Mouse (Mus musculus) forebrain, embryonic 11.5 days (tissue): ENCODE results near the gene E2f7. TPM values are rescaled to one million over a fixed set of nuclear protein-coding genes. Genes with fewer than 3 reads are reported as not detected.
A peak's percentile ranks its signal among the peaks of the same experiment; 100 is the strongest.
"Not testable (repeated sequence)": the region's sequence is repeated elsewhere in the genome, so short reads cannot be mapped to it uniquely, and the experiment has no call there.

Experiments used
- ATAC-seq: fragments of 200-750 bp; cut with Nextera tagmentation; replicated peaks from 2 replicates; pipeline ENCODE4 v1.8.0; 2017; ENCODE audit warnings: moderate TSS enrichment; ENCODE audit not compliant: low FRiP score
- DNase-seq: peaks from one replicate; pipeline ENCODE4 v3.0.0-alpha.2; 2017; ENCODE audit warnings: low spot score
- H3K27ac ChIP-seq: fragments of 300-500 bp; sonication (generic); 2 replicates; pipeline ENCODE4 v1.5.1; 2014; ENCODE audit warnings: low read depth, low read length
- H3K27me3 ChIP-seq: fragments of 300-500 bp; sonication (generic); 2 replicates; pipeline ENCODE4 v1.6.1; 2014; ENCODE audit warnings: mild to moderate bottlenecking, low read length, mixed read lengths; ENCODE audit not compliant: control insufficient read depth, insufficient read depth
- H3K36me3 ChIP-seq: fragments of 300-500 bp; sonication (generic); 2 replicates; pipeline ENCODE4 v1.6.1; 2014; ENCODE audit warnings: mild to moderate bottlenecking, low read length, moderate library complexity, mixed read lengths; ENCODE audit not compliant: control insufficient read depth, insufficient read depth
- H3K4me1 ChIP-seq: fragments of 300-500 bp; sonication (generic); replicated peaks from 2 replicates; pipeline ENCODE4 v1.6.1; 2014; ENCODE audit warnings: low read length, mixed read lengths; ENCODE audit not compliant: control insufficient read depth, insufficient read depth
- H3K4me2 ChIP-seq: fragments of 300-500 bp; sonication (generic); 2 replicates; pipeline ENCODE4 v1.6.1; 2014; ENCODE audit warnings: low read depth, mild to moderate bottlenecking, low read length, moderate library complexity, mixed read lengths; ENCODE audit not compliant: severe bottlenecking
- H3K4me3 ChIP-seq: fragments of 300-500 bp; sonication (generic); 2 replicates; pipeline ENCODE4 v1.5.1; 2014; ENCODE audit warnings: low read depth, low read length
- H3K9ac ChIP-seq: fragments of 300-500 bp; sonication (generic); 2 replicates; pipeline ENCODE4 v1.6.1; 2014; ENCODE audit warnings: low read length
- H3K9me3 ChIP-seq: fragments of 300-500 bp; sonication (generic); 2 replicates; pipeline ENCODE4 v1.6.1; 2016; ENCODE audit warnings: low read length, mixed read lengths; ENCODE audit not compliant: control insufficient read depth
- WGBS: fragments of 180-500 bp; shearing (Covaris S2); extraction: QIAGEN DNeasy Blood & Tissue Kit; methylation state at CpG from one replicate; pipeline ENCODE4 v1.1.7; 2014; 5-methylcytosine and 5-hydroxymethylcytosine counted together
- polyA plus RNA-seq: library from polyadenylated mRNA; unstranded; fragments of >200 nt; fragmentation: Nextera tagmentation; extraction: Ambion mirVana; gene quantifications from 2 replicates; pipeline ENCODE4 v1.2.1, GENCODE M21; 2014

The E2f7 gene
- polyA plus RNA-seq, 1 experiment from 2014 or later, result 46.5 TPM

- DNase-seq, result peak; percentile 42
- ATAC-seq, result peak; percentile 80
- H3K36me3 ChIP-seq, result peaks cover 17% of the 10 kb centered on the region
- not testable (repeated sequence) for H3K27me3 ChIP-seq, H3K9me3 ChIP-seq, H3K4me1 ChIP-seq, H3K9ac ChIP-seq, H3K27ac ChIP-seq, H3K4me3 ChIP-seq, H3K4me2 ChIP-seq
- WGBS, result 71% methylated on average over 7 of the region's 12 CpGs
Observed at GRCm38 (mm10) chr10:110760552-110760951, 15.3 kb downstream of the E2f7 start.

GRCm38 (mm10) chr10:110762134-110762884 is 17.1 kb downstream of the E2f7 start:
- peaks cover 14% of the 10 kb centered on the region for H3K36me3 ChIP-seq
- H3K4me2 ChIP-seq, result no peak overlapping the region
- H3K27ac ChIP-seq, result no peak overlapping the region
- H3K4me3 ChIP-seq, result no peak overlapping the region
- no peaks in the 10 kb centered on the region for H3K4me1 ChIP-seq
- no peak for ATAC-seq
- no peak overlapping the region for H3K9ac ChIP-seq
- no peaks in the 10 kb centered on the region for H3K27me3 ChIP-seq
- H3K9me3 ChIP-seq, result no peaks in the 10 kb centered on the region
- DNase-seq, result peak; percentile 51
- 87% methylated on average over 16 of the region's 16 CpGs for whole genome bisulfite sequencing

GRCm38 (mm10) chr10:110763416-110763815 is 18.2 kb downstream of the E2f7 start:
- Histone ChIP-seq H3K36me3 (peaks cover 17% of the 10 kb centered on the region), H3K4me2 (no peak overlapping the region), H3K4me3 (no peak overlapping the region), H3K9ac (no peak overlapping the region), H3K9me3 (no peaks in the 10 kb centered on the region), H3K27me3 (no peaks in the 10 kb centered on the region), H3K27ac (no peak overlapping the region), H3K4me1 (no peaks in the 10 kb centered on the region)
- WGBS, result 95% methylated on average over 13 of the region's 13 CpGs
- ATAC-seq (no peak), DNase-seq (no peak)

GRCm38 (mm10) chr10:110769538-110769937 is 24.3 kb downstream of the E2f7 start:
- no peaks in the 10 kb centered on the region for H3K9me3 ChIP-seq
- ATAC-seq, result no peak

GRCm38 (mm10) chr10:110773201-110773600 is 28.0 kb downstream of the E2f7 start:
- H3K4me2 ChIP-seq, result no peak overlapping the region
- H3K27me3 ChIP-seq, result no peaks in the 10 kb centered on the region
- no peak overlapping the region for H3K4me3 ChIP-seq
- 93% methylated on average over 12 of the region's 12 CpGs for WGBS
- DNase-seq (no peak), ATAC-seq (no peak)
- H3K9me3 ChIP-seq, result no peaks in the 10 kb centered on the region
- H3K27ac ChIP-seq, result no peak overlapping the region
- peaks cover 10% of the 10 kb centered on the region; the same call in 1 of the 2 replicates for H3K36me3 ChIP-seq
- H3K9ac ChIP-seq, result no peak overlapping the region
- no peaks in the 10 kb centered on the region for H3K4me1 ChIP-seq

More at GRCm38 (mm10) chr10:110769538-110769937, 24.3 kb downstream of the E2f7 start:
- Histone ChIP-seq H3K4me2 (no peak overlapping the region), H3K36me3 (peaks cover 9% of the 10 kb centered on the region; the same call in 1 of the 2 replicates), H3K4me3 (no peak overlapping the region), H3K4me1 (no peaks in the 10 kb centered on the region), H3K27ac (no peak overlapping the region), H3K9ac (no peak overlapping the region), H3K27me3 (no peaks in the 10 kb centered on the region)
- DNase-seq, result no peak
- 87% methylated on average over 10 of the region's 10 CpGs for WGBS

GRCm38 (mm10) chr10:110773878-110774277 is 28.6 kb downstream of the E2f7 start:
- Histone ChIP-seq H3K4me2 (no peak overlapping the region), H3K27me3 (no peaks in the 10 kb centered on the region), H3K9ac (no peak overlapping the region), H3K36me3 (peaks cover 10% of the 10 kb centered on the region; the same call in 1 of the 2 replicates), H3K4me3 (no peak overlapping the region), H3K27ac (no peak overlapping the region), H3K9me3 (no peaks in the 10 kb centered on the region), H3K4me1 (no peaks in the 10 kb centered on the region)
- WGBS, result 96% methylated on average over 14 of the region's 14 CpGs
- no peak for DNase-seq
- ATAC-seq, result no peak

- Histone ChIP-seq H3K4me1 (no peaks in the 10 kb centered on the region), H3K36me3 (peaks cover 15% of the 10 kb centered on the region; the same call in 1 of the 2 replicates), H3K9ac (no peak overlapping the region), H3K9me3 (no peaks in the 10 kb centered on the region), H3K27me3 (no peaks in the 10 kb centered on the region), H3K4me2 (no peak overlapping the region), H3K4me3 (no peak overlapping the region), H3K27ac (no peak overlapping the region)
- ATAC-seq (no peak), DNase-seq (peak; percentile 39)
- WGBS, result 94% methylated on average over 14 of the region's 14 CpGs
Observed at GRCm38 (mm10) chr10:110781772-110782171, 36.5 kb downstream of the E2f7 start.

GRCm38 (mm10) chr10:110782655-110783054 is 37.4 kb downstream of the E2f7 start:
- no peaks in the 10 kb centered on the region for H3K27me3 ChIP-seq
- no peak overlapping the region for H3K9ac ChIP-seq
- H3K4me3 ChIP-seq, result no peak overlapping the region
- WGBS, result 86% methylated on average over 10 of the region's 10 CpGs
- H3K4me2 ChIP-seq, result no peak overlapping the region
- H3K27ac ChIP-seq, result no peak overlapping the region
- ATAC-seq (no peak; the same call in 1 of the 2 replicates), DNase-seq (no peak)
- H3K36me3 ChIP-seq, result peaks cover 15% of the 10 kb centered on the region; the same call in 1 of the 2 replicates
- H3K4me1 ChIP-seq, result no peaks in the 10 kb centered on the region
- H3K9me3 ChIP-seq, result no peaks in the 10 kb centered on the region
